Mouse (Mus musculus) heart, embryonic 16.5 days (tissue): ENCODE measurements around the gene Dnase1l3. TPM values are rescaled to one million over a fixed set of nuclear protein-coding genes. Genes with fewer than 3 reads are reported as not detected.
A peak's percentile ranks its signal among the peaks of the same experiment; 100 is the strongest.

Experiments used
- ATAC-seq: fragments of 200-750 bp; cut with Nextera tagmentation; replicated peaks from 2 replicates; pipeline ENCODE4 v1.8.0; 2017; ENCODE audit warnings: moderate number of reproducible peaks; ENCODE audit not compliant: insufficient read depth, low FRiP score; ENCODE audit errors: extremely low read depth
- H3K27ac ChIP-seq: fragments of 300-500 bp; sonication (generic); 2 replicates; pipeline ENCODE4 v1.5.1; 2014; ENCODE audit warnings: mild to moderate bottlenecking, low read length, control low read depth, moderate library complexity
- H3K27me3 ChIP-seq: fragments of 300-500 bp; sonication (generic); 2 replicates; pipeline ENCODE4 v1.6.1; 2014; ENCODE audit warnings: low read length, mixed read lengths; ENCODE audit not compliant: control insufficient read depth, insufficient read depth
- H3K36me3 ChIP-seq: fragments of 300-500 bp; sonication (generic); 2 replicates; pipeline ENCODE4 v1.6.1; 2014; ENCODE audit not compliant: control insufficient read depth, insufficient read depth
- H3K4me1 ChIP-seq: fragments of 300-500 bp; sonication (generic); 2 replicates; pipeline ENCODE4 v1.6.1; 2014; ENCODE audit warnings: low read length, mixed read lengths; ENCODE audit not compliant: control insufficient read depth, insufficient read depth
- H3K4me2 ChIP-seq: fragments of 300-500 bp; sonication (generic); 2 replicates; pipeline ENCODE4 v1.6.1; 2014; ENCODE audit warnings: low read depth, mild to moderate bottlenecking, control low read depth, low read length
- H3K4me3 ChIP-seq: fragments of 300-500 bp; sonication (generic); 2 replicates; pipeline ENCODE4 v1.5.1; 2014; ENCODE audit warnings: mild to moderate bottlenecking, control low read depth, low read length
- H3K9ac ChIP-seq: fragments of 300-500 bp; sonication (generic); 2 replicates; pipeline ENCODE4 v1.6.1; 2014; ENCODE audit warnings: low read length, control low read depth
- H3K9me3 ChIP-seq: fragments of 300-500 bp; sonication (generic); replicated peaks from 2 replicates; pipeline ENCODE4 v1.6.1; 2016; ENCODE audit warnings: low read length; ENCODE audit not compliant: control insufficient read depth
- WGBS: fragments of 180-500 bp; shearing (Covaris S2); extraction: QIAGEN DNeasy Blood & Tissue Kit; methylation state at CpG from one replicate; pipeline ENCODE4 v1.1.7; 2014; 5-methylcytosine and 5-hydroxymethylcytosine counted together
- polyA plus RNA-seq: library from polyadenylated mRNA; unstranded; fragments of >200 nt; fragmentation: Nextera tagmentation; extraction: Ambion mirVana; gene quantifications from 2 replicates; pipeline ENCODE4 v1.2.1, GENCODE M21; 2015

Dnase1l3 gene
- polyA plus RNA-seq, 1 experiment from 2014 or later, result 1.1 TPM

GRCm38 (mm10) chr14:8034561-8034960 is 40.2 kb upstream of the Dnase1l3 start:
- H3K9ac ChIP-seq, result no peak overlapping the region
- no peak overlapping the region for H3K4me2 ChIP-seq
- ATAC-seq, result no peak
- no peak overlapping the region for H3K4me3 ChIP-seq
- H3K4me1 ChIP-seq, result 0 out of 2 replicates have a peak, but pooled peaks cover 3% of the 10 kb centered on the region
- H3K27me3 ChIP-seq, result no peaks in the 10 kb centered on the region
- H3K9me3 ChIP-seq, result no peaks in the 10 kb centered on the region
- no peaks in the 10 kb centered on the region for H3K36me3 ChIP-seq
- 75% methylated on average over 5 of the region's 5 CpGs for WGBS
- H3K27ac ChIP-seq, result no peak overlapping the region

- no peaks in the 10 kb centered on the region for H3K9me3 ChIP-seq
- no peak overlapping the region for H3K27ac ChIP-seq
- H3K36me3 ChIP-seq, result no peaks in the 10 kb centered on the region
- WGBS, result 68% methylated on average over 13 of the region's 13 CpGs
- ATAC-seq, result no peak
- H3K27me3 ChIP-seq, result no peaks in the 10 kb centered on the region
- no peak overlapping the region for H3K9ac ChIP-seq
- H3K4me2 ChIP-seq, result no peak overlapping the region
- 0 out of 2 replicates have a peak, but pooled peaks cover 3% of the 10 kb centered on the region for H3K4me1 ChIP-seq
- H3K4me3 ChIP-seq, result no peak overlapping the region
Measured at GRCm38 (mm10) chr14:8032087-8032944, 37.9 kb upstream of the Dnase1l3 start.

- H3K9ac ChIP-seq, result no peak overlapping the region
- H3K4me1 ChIP-seq, result peaks cover 3% of the 10 kb centered on the region; the same call in 1 of the 2 replicates
- H3K36me3 ChIP-seq, result no peaks in the 10 kb centered on the region
- peak overlapping the region; percentile 28 for H3K27ac ChIP-seq
- H3K4me2 ChIP-seq, result no peak overlapping the region
- H3K9me3 ChIP-seq, result no peaks in the 10 kb centered on the region
- 43% methylated on average over 4 of the region's 4 CpGs for WGBS
- H3K27me3 ChIP-seq, result no peaks in the 10 kb centered on the region
- ATAC-seq, result no peak; the same call in 1 of the 2 replicates
- no peak overlapping the region for H3K4me3 ChIP-seq
Measured at GRCm38 (mm10) chr14:8030535-8030934, 36.2 kb upstream of the Dnase1l3 start.

GRCm38 (mm10) chr14:8029752-8030151 is 35.4 kb upstream of the Dnase1l3 start:
- H3K9me3 ChIP-seq, result no peaks in the 10 kb centered on the region
- H3K4me1 ChIP-seq, result peaks cover 3% of the 10 kb centered on the region; the same call in 1 of the 2 replicates
- H3K27me3 ChIP-seq, result no peaks in the 10 kb centered on the region
- ATAC-seq, result no peak
- WGBS, result 78% methylated on average over 1 of the region's 1 CpGs
- no peak overlapping the region for H3K4me2 ChIP-seq
- H3K36me3 ChIP-seq, result no peaks in the 10 kb centered on the region
- H3K9ac ChIP-seq, result no peak overlapping the region
- peak overlapping the region; percentile 28; the same call in 1 of the 2 replicates for H3K27ac ChIP-seq
- no peak overlapping the region for H3K4me3 ChIP-seq

GRCm38 (mm10) chr14:8028086-8028485 is 33.7 kb upstream of the Dnase1l3 start:
- Histone ChIP-seq H3K36me3 (no peaks in the 10 kb centered on the region), H3K27ac (no peak overlapping the region), H3K4me2 (no peak overlapping the region), H3K4me1 (peaks cover 3% of the 10 kb centered on the region; the same call in 1 of the 2 replicates), H3K27me3 (no peaks in the 10 kb centered on the region), H3K9ac (no peak overlapping the region), H3K9me3 (no peaks in the 10 kb centered on the region), H3K4me3 (no peak overlapping the region)
- no peak for ATAC-seq
- WGBS, result 78% methylated on average over 5 of the region's 5 CpGs

GRCm38 (mm10) chr14:8026769-8027531 is 32.6 kb upstream of the Dnase1l3 start:
- ATAC-seq, result no peak
- 66% methylated on average over 10 of the region's 10 CpGs for WGBS
- no peak overlapping the region for H3K4me3 ChIP-seq

GRCm38 (mm10) chr14:8024936-8025335 is 30.6 kb upstream of the Dnase1l3 start:
- 90% methylated on average over 10 of the region's 10 CpGs for WGBS
- H3K4me3 ChIP-seq, result no peak overlapping the region
- no peak for ATAC-seq

More at GRCm38 (mm10) chr14:8026769-8027531, 32.6 kb upstream of the Dnase1l3 start:
- Histone ChIP-seq H3K27me3 (no peaks in the 10 kb centered on the region), H3K27ac (no peak overlapping the region), H3K4me2 (no peak overlapping the region), H3K9me3 (no peaks in the 10 kb centered on the region), H3K4me1 (peaks cover 3% of the 10 kb centered on the region; the same call in 1 of the 2 replicates), H3K9ac (no peak overlapping the region), H3K36me3 (no peaks in the 10 kb centered on the region)

GRCm38 (mm10) chr14:8024469-8024868 is 30.1 kb upstream of the Dnase1l3 start:
- Histone ChIP-seq H3K4me2 (no peak overlapping the region), H3K36me3 (no peaks in the 10 kb centered on the region), H3K9me3 (no peaks in the 10 kb centered on the region), H3K4me3 (no peak overlapping the region), H3K27me3 (no peaks in the 10 kb centered on the region), H3K9ac (no peak overlapping the region), H3K27ac (no peak overlapping the region), H3K4me1 (no peaks in the 10 kb centered on the region; the same call in 1 of the 2 replicates)
- no peak for ATAC-seq
- WGBS, result 64% methylated on average over 6 of the region's 6 CpGs

More at GRCm38 (mm10) chr14:8024936-8025335, 30.6 kb upstream of the Dnase1l3 start:
- H3K9me3 ChIP-seq, result no peaks in the 10 kb centered on the region
- no peak overlapping the region for H3K27ac ChIP-seq
- no peak overlapping the region for H3K4me2 ChIP-seq
- H3K4me1 ChIP-seq, result no peaks in the 10 kb centered on the region; the same call in 1 of the 2 replicates
- no peaks in the 10 kb centered on the region for H3K27me3 ChIP-seq
- H3K9ac ChIP-seq, result no peak overlapping the region
- H3K36me3 ChIP-seq, result no peaks in the 10 kb centered on the region
